Comparison of ENCODE assay signal across 27 mouse cellular contexts in genomic region chr5:122031146-122031545, GRCm38 (mm10). TPM values are rescaled to one million over a fixed set of nuclear protein-coding genes. Genes with fewer than 3 reads are reported as not detected.
A peak's percentile ranks its signal among the peaks of the same experiment; 100 is the strongest.
DNase-seq lines count a peak whose midpoint lies in the region; ATAC-seq and TF ChIP-seq lines count a peak whose summit lies in the region.
"Had no signal": no experiment of that assay in that cellular context is flagged by ENCODE, and none has a peak within 500 bp of the region (broad histone marks: within the 10 kb centered on the region; RNA-seq: fewer than 3 reads in every experiment).

No protein-coding gene starts in this region.

- H3K9me3 ChIP-seq in intestine, embryonic 16.5 days (ENCODE audit: control insufficient read depth, low read length), result 0 out of 2 replicates have a peak, but pooled peaks cover 2% of the 10 kb centered on the region
- no peaks in the 10 kb centered on the region for H3K9me3 ChIP-seq in intestine, postnatal 0 days (ENCODE audit: control insufficient read depth)
- H3K9me3 ChIP-seq in midbrain, postnatal 0 days (ENCODE audit: low read length), result peaks cover 2% of the 10 kb centered on the region; the same call in 1 of the 2 replicates
- H3K9me3 ChIP-seq: intestine, embryonic 15.5 days; liver, embryonic 12.5 days had no signal

- H3K36me3 ChIP-seq in intestine, embryonic 16.5 days (ENCODE audit: control insufficient read depth, insufficient read depth, low read length), result no peaks in the 10 kb centered on the region
- H3K36me3 ChIP-seq in intestine, postnatal 0 days (ENCODE audit: control insufficient read depth, insufficient read depth), result no peaks in the 10 kb centered on the region
- no peaks in the 10 kb centered on the region for H3K36me3 ChIP-seq in midbrain, postnatal 0 days (ENCODE audit: insufficient read depth, low read length)

- TF ChIP-seq CTCF in intestine, postnatal 0 days (IDR thresholded peaks at IDR 0.05; ENCODE audit: low read depth), result no peak
- no peak for TF ChIP-seq CTCF in midbrain, postnatal 0 days (IDR thresholded peaks at IDR 0.05)

- no peak overlapping the region for H3K27ac ChIP-seq in intestine, embryonic 16.5 days (ENCODE audit: low read length)
- no peak overlapping the region for H3K27ac ChIP-seq in intestine, postnatal 0 days (ENCODE audit: low read depth, low read length)
- no peak overlapping the region for H3K27ac ChIP-seq in midbrain, postnatal 0 days (ENCODE audit: low read depth, low read length)
- H3K27ac ChIP-seq: forebrain, embryonic 13.5 days; hindbrain, postnatal 0 days; intestine, embryonic 15.5 days; liver, embryonic 12.5 days; midbrain, embryonic 10.5 days had no signal

- H3K27me3 ChIP-seq in intestine, embryonic 16.5 days (replicated peaks; ENCODE audit: control insufficient read depth, insufficient read depth, low read length), result no peaks in the 10 kb centered on the region
- no peaks in the 10 kb centered on the region for H3K27me3 ChIP-seq in intestine, postnatal 0 days (replicated peaks; ENCODE audit: control insufficient read depth, insufficient read depth, low read length)
- H3K27me3 ChIP-seq in midbrain, postnatal 0 days (ENCODE audit: insufficient read depth, low read length), result no peaks in the 10 kb centered on the region
- H3K27me3 ChIP-seq: forebrain, embryonic 13.5 days; intestine, embryonic 15.5 days; liver, embryonic 12.5 days; midbrain, embryonic 15.5 days had no signal

- no peak overlapping the region for H3K9ac ChIP-seq in intestine, embryonic 16.5 days (ENCODE audit: low read depth, low read length)
- H3K9ac ChIP-seq in intestine, postnatal 0 days (ENCODE audit: low read depth, low read length), result no peak overlapping the region
- no peak overlapping the region for H3K9ac ChIP-seq in midbrain, postnatal 0 days (replicated peaks; ENCODE audit: low read length, poor library complexity, severe bottlenecking)
- H3K9ac ChIP-seq: forebrain, embryonic 13.5 days; intestine, embryonic 15.5 days; liver, embryonic 12.5 days; liver, postnatal 0 days; midbrain, embryonic 15.5 days had no signal

- no peak overlapping the region for H3K4me3 ChIP-seq in intestine, embryonic 16.5 days (ENCODE audit: low read length)
- H3K4me3 ChIP-seq in intestine, postnatal 0 days (ENCODE audit: low read depth, low read length), result no peak overlapping the region
- no peak overlapping the region for H3K4me3 ChIP-seq in midbrain, postnatal 0 days (ENCODE audit: low read depth, low read length)
- H3K4me3 ChIP-seq: forebrain, embryonic 13.5 days; intestine, embryonic 15.5 days; liver, embryonic 12.5 days; midbrain, embryonic 10.5 days; midbrain, embryonic 15.5 days had no signal

- H3K4me2 ChIP-seq in intestine, embryonic 16.5 days (ENCODE audit: low read depth, low read length), result no peak overlapping the region
- no peak overlapping the region for H3K4me2 ChIP-seq in intestine, postnatal 0 days (replicated peaks; ENCODE audit: low read depth)
- no peak overlapping the region for H3K4me2 ChIP-seq in midbrain, postnatal 0 days (ENCODE audit: low read depth, low read length, poor library complexity, severe bottlenecking)
- H3K4me2 ChIP-seq: forebrain, embryonic 13.5 days; intestine, embryonic 15.5 days; liver, embryonic 12.5 days; midbrain, embryonic 15.5 days had no signal

- WGBS in intestine, embryonic 16.5 days, result 60% methylated on average over 12 of the region's 12 CpGs
- WGBS in intestine, postnatal 0 days, result 49% methylated on average over 12 of the region's 12 CpGs
- 73% methylated on average over 12 of the region's 12 CpGs for WGBS in midbrain, postnatal 0 days

- 0 out of 2 replicates have a peak, but pooled peaks have one; percentile 11 for ATAC-seq in frontal cortex, adult (ENCODE audit: low TSS enrichment)
- peak; percentile 18; the same call in 1 of the 2 replicates for ATAC-seq in intestine, embryonic 16.5 days
- no peak for ATAC-seq in intestine, postnatal 0 days
- no peak for ATAC-seq in midbrain, postnatal 0 days (ENCODE audit: low FRiP score)
- ATAC-seq: activated CD4-positive, CD25-positive, alpha-beta regulatory T cell, adult 4 months; forebrain, embryonic 13.5 days; hindbrain, postnatal 0 days; liver, embryonic 12.5 days; liver, postnatal 0 days had no signal

- no peak for DNase-seq in frontal cortex, postnatal 14 days (ENCODE audit: low spot score in 2 of 2)
- peak; percentile 85 for DNase-seq in ZHBTc4 (ENCODE audit: low read depth, low spot score)
- peak; percentile 62 for DNase-seq in lung, postnatal 36 days
- no peak for DNase-seq in gastrocnemius, postnatal 25 days
- DNase-seq in midbrain, postnatal 0 days (ENCODE audit: low spot score), result no peak
- DNase-seq: adrenal gland, adult 2 months; adrenal gland, postnatal 36 days; cerebellum, adult 18-20 months; cerebellum, postnatal 36 days; gastrocnemius, postnatal 36 days; heart, postnatal 4 days; kidney, adult 9 months; kidney, postnatal 10 days; layer of hippocampus, postnatal 36 days; left cerebral cortex, postnatal 4 days; liver, postnatal 0 days; spleen, adult 18-20 months had no signal

- H3K4me1 ChIP-seq in intestine, embryonic 16.5 days (ENCODE audit: control insufficient read depth, insufficient read depth, low read length), result no peaks in the 10 kb centered on the region; the same call in 1 of the 2 replicates
- H3K4me1 ChIP-seq in intestine, postnatal 0 days (replicated peaks; ENCODE audit: control insufficient read depth, insufficient read depth, low read length), result no peaks in the 10 kb centered on the region
- H3K4me1 ChIP-seq in midbrain, postnatal 0 days (ENCODE audit: insufficient read depth, low read length), result peaks cover 3% of the 10 kb centered on the region
- H3K4me1 ChIP-seq: intestine, embryonic 15.5 days; liver, embryonic 12.5 days had no signal

RNA-seq across cellular contexts. Expression of gene Cux2, which starts 18.8 kb away (rescaled TPM):
- 4.3 and 4.8 TPM in 2 replicates for polyA plus RNA-seq in intestine, embryonic 16.5 days (2015; fragmentation: Nextera tagmentation; extraction: Ambion mirVana)
- polyA plus RNA-seq in intestine, postnatal 0 days (2015; fragmentation: Nextera tagmentation; extraction: Ambion mirVana), result 1.5 and 1.9 TPM in 2 replicates
- total RNA-seq in gastrocnemius, postnatal 25 days (2021), result 1 to 10 TPM; 1.8 to 6.9 TPM
- 40.1 and 40.2 TPM in 2 replicates for total RNA-seq in midbrain, postnatal 0 days (2014; rRNA removed)
- polyA plus RNA-seq in midbrain, postnatal 0 days (2015; fragmentation: Nextera tagmentation; extraction: Ambion mirVana), result 15.4 and 17.4 TPM in 2 replicates

Comparison
In these comparisons a context has a peak if more than half of its experiments do, and no peak if none do; other contexts are left out.
1. ATAC-seq: peak in frontal cortex, adult (single experiment) and intestine, embryonic 16.5 days (single experiment); none in intestine, postnatal 0 days (single experiment) and midbrain, postnatal 0 days (single experiment).
2. DNase-seq: peak in ZHBTc4 (single experiment) and lung, postnatal 36 days (single experiment); none in frontal cortex, postnatal 14 days (0 of 2), gastrocnemius, postnatal 25 days (single experiment) and midbrain, postnatal 0 days (single experiment).